Mouse (Mus musculus) lung, postnatal 0 days (tissue): ENCODE data around the gene Ifna16.

Source experiments
- CTCF ChIP-seq: IDR thresholded peaks from 2 replicates; pipeline ENCODE4 v1.5.1; 2016; ENCODE audit warnings: antibody characterized with exemption, mild to moderate bottlenecking
- EP300 ChIP-seq: IDR thresholded peaks from 2 replicates; pipeline ENCODE4 v1.6.1; 2016; ENCODE audit warnings: antibody characterized with exemption, mild to moderate bottlenecking, control low read depth

DNA sequence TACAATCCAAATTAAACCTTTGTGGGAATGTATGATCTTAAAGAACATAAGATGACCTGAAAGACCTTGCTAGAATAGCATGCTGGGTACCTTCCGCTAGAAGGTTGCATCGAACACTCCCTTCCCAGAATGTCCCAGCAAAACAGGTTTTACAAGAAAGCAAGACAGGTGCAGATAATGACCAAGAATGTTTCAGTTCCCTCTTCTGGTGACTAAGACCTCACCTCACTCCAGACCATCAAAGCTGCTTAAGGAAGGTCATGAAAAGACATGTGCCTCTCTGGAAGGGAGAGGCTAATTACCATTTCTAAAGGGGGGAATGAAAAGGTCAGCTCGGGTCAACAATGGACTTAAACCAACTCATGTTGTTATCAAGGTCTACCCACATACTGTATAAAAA is 23.1 kb downstream of the Ifna16 start:
- TF ChIP-seq EP300 (no peak), CTCF (no peak)
